Mouse (Mus musculus): ENCODE measurements around the gene Ctla4.

DNA sequence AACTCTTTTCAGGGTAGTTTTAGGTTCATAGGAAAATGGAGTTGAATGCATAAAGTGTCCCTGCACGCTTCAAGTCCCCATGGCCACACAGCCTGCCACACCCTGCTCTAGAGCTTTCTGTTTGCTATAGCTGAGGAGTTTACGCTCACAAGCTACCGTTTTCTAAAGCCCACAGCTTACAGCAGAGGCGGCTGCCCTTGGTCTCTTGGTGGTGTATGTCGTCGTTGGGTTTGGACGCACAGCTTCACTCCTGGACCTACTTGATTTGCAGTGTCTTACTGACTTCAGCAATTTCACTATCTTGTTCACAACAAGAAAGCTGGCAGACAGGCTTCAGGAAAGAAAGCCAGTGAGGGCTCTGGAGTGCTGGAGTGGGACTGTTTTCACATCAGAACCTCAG lies 66.2 kb downstream of the Ctla4 start:
- no peak for TF ChIP-seq CTCF (IDR thresholded peaks at IDR 0.05 in 2 of 3, conservative IDR thresholded peaks at IDR 0.05 in 1 of 3; ENCODE audit: control insufficient read depth in 1 of 3, insufficient read depth in 1 of 3, low read depth in 2 of 3, low read length in 3 of 3, poor library complexity in 1 of 3, severe bottlenecking in 1 of 3)
- no peak for TF ChIP-seq JUND (IDR thresholded peaks at IDR 0.05; ENCODE audit: low read depth, low read length)
- TF ChIP-seq USF2 (IDR thresholded peaks at IDR 0.05; ENCODE audit: borderline replicate concordance in 1 of 2, insufficient read depth in 1 of 2, low read depth in 1 of 2, low read length in 2 of 2), result no peak
- TF ChIP-seq POLR2A (IDR thresholded peaks at IDR 0.05; ENCODE audit: control insufficient read depth in 1 of 2, insufficient read depth in 1 of 2, low read depth in 1 of 2, low read length in 2 of 2, poor library complexity in 1 of 2), result no peak
- no peak for TF ChIP-seq GATA1 (IDR thresholded peaks at IDR 0.05; ENCODE audit: low read depth, low read length)
- no peak for TF ChIP-seq RAD21 (IDR thresholded peaks at IDR 0.05; ENCODE audit: low read depth, low read length)
- no peak for TF ChIP-seq ZC3H11A (IDR thresholded peaks at IDR 0.05; ENCODE audit: low read depth, low read length)
- no peak for TF ChIP-seq SMC3 (IDR thresholded peaks at IDR 0.05; ENCODE audit: low read depth, low read length)
- TF ChIP-seq ZMIZ1 (IDR thresholded peaks at IDR 0.05; ENCODE audit: low read depth, low read length), result no peak
- no peak for TF ChIP-seq MAX (IDR thresholded peaks at IDR 0.05; ENCODE audit: low read length)
- TF ChIP-seq KAT2A (conservative IDR thresholded peaks at IDR 0.05; ENCODE audit: low read depth, low read length), result no peak
- no peak for TF ChIP-seq BHLHE40 (IDR thresholded peaks at IDR 0.05; ENCODE audit: borderline replicate concordance, low read depth, low read length)
- TF ChIP-seq HCFC1 (IDR thresholded peaks at IDR 0.05; ENCODE audit: low read depth, low read length), result no peak
